Mouse (Mus musculus) megakaryocyte, embryonic 14.5 days (primary cell): ENCODE measurements at regions not wholly inside any gene's neighbourhood (a gene's known extent, or its start where the extent isn't known, plus 50 kb on each side); places are given as distances from the start of the nearest gene placed in this dataset.

Experiments used
- FLI1 ChIP-seq: IDR thresholded peaks from 2 replicates; pipeline ENCODE4 v1.6.1; 2012; ENCODE audit warnings: low read length, inconsistent platforms, mixed read lengths
- GATA1 ChIP-seq: IDR thresholded peaks from 3 replicates; pipeline ENCODE4 v1.6.1; 2012; ENCODE audit warnings: mixed read lengths, low read length, inconsistent platforms, borderline replicate concordance

- TF ChIP-seq GATA1 (no peak), FLI1 (no peak)
Observed at GRCm38 (mm10) chr17:85919868-85920267, 225.1 kb downstream of the Srbd1 start.
